Mouse (Mus musculus) hindlimb bud, embryonic 11.5 days (tissue): ENCODE data around the gene Ccl25.

Experiments used
- DNase-seq: peaks from one replicate; pipeline ENCODE4 v3.0.0-alpha.2; 2012; ENCODE audit warnings: low read depth, low spot score; ENCODE audit errors: extremely low spot score

Ccl25 gene

DNA sequence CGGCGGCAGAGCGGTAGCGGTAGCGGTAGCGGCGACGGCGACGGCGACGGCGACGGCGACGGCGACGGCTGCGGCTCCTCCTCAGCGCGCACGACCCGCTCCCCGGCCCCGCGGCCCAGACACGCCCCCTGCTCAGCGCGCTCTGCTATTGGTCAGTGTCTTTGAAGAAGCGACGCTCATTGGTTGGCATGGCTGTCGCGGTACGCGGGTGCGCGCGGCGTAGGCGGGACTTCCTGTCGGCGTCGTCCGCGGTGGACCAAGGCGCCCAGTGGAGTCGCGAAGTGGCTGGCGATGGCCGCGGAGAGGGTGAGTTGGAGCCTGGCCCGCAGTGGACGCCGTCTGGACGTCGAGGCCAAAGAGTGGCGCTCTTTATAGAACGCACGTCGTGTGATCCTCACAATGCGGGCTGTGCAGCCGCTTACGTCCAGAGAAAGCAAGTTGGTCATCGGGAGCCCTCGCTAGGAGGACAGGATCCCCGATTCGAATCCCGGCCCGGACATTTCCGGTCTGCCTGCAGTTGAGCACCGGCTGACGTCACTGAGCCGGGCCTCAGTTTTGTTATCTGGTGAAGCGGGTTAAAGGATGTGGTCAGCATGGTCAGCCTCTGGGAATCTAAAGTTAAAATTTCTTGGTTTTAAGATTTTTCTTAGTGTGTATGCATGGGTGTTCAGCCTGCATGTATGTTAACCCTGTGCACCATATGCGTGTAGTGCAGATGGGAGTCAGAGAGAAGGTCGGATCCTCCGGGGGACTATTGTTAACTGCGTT, at the start of gene Ccl25, which contains the start of gene Elavl1:
Gene Ccl25 (plus strand): TSS at position 228 of the 768 bp plus-strand sequence.
Gene Elavl1 (minus strand): TSS at position 431 of the 768 bp plus-strand sequence.
- peak; percentile 84 for DNase-seq

DNA sequence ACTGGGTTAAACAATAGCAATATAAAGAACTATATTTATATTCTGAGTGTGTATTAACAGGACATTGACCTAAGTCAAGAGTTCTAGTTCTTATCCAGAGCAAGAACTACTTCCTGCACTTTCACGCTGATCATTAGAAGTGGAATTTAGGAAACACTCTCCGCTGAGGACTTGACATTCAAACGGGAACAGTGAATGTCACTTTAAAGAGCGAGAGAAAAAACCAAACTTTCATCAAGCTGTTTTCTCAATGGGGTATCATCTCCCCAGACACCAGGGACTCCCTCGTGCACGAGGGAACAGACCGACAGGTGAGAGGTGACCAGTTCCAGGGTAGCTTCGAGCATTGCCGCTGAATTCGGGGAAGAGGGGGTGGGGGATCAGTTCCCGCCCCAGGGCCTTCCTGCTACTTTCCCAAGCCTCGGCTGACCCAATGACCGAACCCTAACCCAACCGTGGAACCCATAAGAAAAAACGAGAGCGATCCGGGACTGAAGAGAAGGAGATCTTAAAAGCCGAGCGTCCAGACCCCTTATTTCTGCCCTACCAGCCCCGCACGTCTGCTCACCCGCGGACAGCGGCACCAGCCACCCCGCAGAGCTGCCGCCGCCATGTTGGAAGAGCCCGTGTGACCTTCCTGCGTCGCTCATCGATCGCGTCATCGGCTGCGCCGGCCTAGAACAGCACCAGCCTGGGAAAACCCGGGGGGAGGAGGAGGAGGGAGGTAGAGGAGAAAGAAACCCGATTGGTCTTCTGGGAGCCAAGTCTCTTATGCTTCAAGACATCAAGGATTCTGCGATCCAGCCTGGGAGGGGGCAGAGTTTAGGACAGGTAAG, 49.5 kb upstream of the Ccl25 start, which contains the start of gene Timm44:
Gene Timm44 (minus strand): TSS at position 639 of the 836 bp plus-strand sequence.
- DNase-seq: peak; percentile 94

DNA sequence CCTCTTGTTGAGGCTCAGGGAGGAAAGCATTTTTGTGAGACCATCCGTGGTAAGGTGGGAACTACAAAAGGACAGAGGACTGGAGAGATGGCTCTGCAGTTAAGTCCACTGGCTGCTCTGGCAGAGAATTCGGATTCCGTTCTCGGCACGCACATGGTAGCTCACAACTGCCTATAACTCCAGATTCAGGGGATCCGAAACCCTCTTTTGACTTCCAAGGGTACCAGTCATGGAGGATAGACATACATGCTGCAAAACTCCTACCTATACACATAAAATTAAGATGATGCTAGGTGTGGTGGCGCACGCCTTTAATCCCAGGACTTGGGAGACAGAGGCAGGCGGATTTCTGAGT, 48.9 kb upstream of the Ccl25 start:
- no peak for DNase-seq

DNA sequence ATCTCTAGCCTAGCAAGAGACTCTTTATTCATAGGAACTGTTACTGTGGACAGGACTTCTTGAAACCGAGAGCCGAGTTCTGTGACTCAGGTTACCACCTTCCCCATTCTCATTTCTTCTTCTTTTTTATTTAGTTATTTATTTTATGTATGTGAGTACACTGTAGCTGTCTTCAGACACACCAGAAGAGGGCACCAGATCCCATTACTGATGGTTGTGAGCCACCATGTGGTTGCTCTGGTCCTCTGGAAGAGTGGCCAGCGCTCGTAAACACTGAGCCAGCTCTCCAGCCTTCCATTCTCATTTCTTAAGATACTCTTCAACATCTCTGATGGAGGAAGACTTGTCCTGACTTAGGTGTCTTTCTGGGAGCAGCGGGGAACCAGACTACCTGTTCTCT, 32.3 kb upstream of the Ccl25 start:
- DNase-seq: no peak

DNA sequence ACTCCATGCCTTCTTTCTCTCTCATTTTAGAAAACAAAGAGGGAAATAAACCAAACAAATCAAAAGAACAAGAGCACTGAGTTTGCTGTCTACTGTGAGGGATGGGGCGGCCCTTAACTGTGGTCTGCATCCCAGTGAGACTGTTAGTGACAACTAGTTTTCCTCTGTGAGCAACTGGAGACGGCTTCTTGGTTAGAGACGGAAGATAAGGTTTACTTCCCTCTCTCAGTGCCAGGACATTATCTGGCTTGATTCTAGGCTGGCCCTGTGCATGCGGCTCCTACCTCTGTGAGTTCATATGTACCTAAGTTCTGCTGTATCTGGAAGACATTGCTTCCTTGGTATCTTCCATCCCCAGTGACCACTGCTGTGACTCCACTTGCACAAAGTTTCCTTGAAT, 27.2 kb upstream of the Ccl25 start:
- no peak for DNase-seq

DNA sequence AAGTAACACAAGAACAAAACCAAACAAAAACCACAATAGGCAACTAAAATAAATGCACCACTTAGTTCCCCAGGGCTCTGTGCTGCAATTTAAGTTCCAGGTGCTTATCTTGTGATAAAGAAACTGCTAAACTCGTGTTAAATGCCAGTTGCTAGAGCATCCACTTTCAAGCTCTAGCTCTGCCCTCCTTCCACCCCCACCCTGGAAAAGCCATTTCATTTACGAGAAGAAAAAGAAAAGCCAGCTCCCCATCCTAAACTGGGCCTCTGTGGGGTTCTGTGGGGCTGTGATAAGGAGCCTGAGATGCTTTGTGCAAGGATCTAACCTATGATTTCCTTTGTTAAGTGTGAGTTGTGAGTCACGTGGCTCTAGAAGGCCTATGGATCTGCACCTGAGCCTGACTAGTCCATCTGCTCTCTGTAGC, 20.9 kb upstream of the Ccl25 start:
- no peak for DNase-seq

DNA sequence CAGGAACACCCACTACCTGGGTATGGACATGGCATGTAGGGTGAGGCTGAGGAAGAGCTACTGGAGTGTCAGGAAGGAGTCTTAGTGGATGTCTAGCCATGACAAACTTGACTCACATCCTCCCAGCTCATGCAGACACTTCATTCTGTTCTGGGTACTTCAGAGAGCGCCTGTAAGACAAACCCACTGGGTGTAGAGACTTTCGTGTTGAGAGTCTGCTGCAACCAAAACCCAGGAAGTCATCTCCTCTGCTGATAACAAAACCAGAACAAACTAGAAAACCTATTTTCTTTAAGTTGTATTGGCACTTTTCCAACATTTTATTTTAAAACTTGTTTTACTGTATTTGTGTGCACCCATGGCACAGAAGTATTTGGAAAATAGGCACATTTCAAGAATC, 19.2 kb upstream of the Ccl25 start:
- DNase-seq: no peak

DNA sequence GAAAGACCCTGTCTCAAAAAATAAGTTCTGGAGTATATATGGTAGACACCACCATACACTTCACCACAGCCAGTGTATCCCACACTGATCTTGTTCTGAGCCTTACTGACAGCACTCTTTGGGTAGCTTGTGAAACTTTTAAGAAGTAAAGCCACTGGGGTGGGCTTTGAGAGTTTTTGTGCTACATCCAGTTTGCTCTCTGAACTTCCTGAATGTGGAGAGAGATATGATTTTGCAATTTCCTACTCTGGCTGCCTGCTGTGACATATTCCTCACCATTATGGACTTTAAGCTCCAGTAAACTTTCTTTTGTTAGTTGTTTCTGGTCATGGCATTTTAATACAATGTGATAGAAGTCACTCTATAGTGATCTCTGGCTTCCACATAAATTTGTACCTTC, 12.9 kb upstream of the Ccl25 start:
- no peak for DNase-seq

DNA sequence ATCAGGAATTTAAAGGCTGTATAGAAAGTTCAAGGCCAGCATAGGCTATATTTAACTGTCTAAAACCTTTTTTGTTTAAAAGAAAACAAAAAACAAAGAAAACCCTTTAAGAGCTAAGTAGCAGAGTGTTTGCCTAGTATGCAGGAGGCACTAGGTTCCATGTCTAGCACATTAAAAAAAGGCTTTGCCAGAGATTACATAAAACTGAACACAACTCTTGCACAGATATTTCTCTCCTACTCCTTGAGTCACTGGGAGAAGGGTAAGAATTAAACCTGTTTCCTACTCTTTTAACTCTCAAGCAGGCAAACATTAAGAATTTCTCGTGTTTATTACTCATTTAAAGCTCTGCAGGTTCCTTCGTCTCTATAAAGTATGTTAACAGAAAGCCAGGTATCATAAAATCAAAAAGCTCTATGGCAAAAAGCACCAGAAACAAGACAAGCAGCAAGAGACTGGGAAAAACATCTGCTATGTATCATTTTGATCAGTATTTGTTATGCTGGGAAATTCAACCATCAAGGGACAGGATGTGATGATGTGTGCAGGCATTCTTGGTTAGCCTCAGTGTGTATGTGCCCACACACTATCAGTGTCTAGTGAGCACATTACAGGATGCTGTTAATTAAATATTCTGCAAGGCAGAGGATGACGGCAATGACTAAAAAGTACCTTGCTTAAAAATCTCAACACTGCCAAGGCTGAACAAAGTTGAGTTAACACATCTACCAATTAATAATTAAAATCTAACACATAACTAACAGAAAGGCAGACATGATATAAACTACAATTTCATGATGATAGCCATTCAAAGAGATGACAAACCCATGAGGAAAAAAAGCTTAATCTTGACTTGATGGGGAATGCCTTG, 11.5 kb upstream of the Ccl25 start:
- DNase-seq: no peak

DNA sequence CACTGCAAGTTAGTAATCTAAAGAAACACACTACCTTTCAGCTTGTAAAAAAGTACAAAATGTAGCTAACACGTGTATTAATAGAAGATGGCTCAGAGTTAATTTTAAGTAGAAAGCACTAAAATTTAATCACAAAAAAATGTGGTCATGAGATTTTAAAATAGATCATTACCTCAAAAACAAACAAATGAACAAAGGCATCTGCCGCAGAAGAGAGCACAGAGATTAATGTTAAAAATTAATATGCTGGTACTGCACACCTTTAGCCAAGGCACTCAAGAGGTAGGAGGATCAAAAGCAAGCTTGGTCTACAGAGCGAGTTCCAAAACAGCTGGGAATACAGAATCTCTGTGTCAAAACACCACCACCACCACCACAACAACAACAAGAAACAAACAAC, 10.2 kb upstream of the Ccl25 start:
- DNase-seq: no peak

DNA sequence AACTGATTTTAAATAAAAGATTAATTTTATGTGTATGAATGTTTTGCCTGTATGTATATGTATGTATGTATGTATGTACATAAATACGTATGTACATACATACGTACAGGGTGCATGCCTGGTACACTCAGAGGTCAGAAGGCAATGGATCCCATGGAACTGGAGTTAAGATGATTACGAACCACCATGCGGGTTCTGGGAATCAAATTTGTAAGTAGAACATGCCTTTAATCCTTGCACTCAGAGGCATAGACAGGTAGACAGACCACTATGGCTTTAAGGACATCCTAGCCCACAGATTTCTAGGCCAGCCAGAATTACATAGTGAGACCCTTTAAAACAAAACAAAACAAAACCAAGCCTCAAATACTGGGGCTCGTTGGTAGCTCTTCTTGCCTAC, 6.9 kb upstream of the Ccl25 start:
- DNase-seq: no peak

DNA sequence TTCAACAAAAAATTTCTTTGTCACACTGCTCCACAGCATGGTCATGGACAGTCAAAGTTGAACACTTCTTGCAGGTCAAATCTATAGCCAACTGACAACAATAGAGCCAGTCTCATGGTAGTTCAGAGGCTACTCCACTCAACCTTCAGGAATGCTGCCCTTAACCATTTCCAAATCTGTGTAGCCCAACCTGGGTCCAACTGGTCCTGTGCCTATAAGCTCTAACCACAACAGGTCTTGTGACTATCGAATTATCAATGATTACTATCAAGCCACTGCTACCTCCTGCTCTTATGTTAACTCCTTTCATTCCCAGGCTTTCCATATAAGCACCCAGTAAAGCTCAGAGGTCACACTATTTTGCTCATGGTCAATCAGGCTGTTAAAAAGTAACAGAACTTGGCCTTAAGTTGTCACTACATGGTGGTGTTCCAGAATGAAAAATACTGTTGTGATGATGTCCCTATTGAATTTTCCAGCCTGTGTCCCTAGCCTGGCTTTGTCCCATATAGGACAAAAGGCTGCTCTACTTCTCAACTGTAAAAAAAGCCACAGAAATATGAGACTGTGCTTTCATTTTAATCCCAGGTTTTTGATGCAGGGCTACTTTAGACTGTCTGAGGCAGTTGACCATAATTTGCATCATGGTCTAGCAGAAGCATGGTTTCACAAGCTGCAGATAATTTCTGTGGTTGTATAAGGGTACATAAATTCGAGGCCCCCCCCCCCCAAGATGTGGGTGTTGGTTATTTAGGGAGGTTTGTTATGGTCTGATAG, 6.0 kb upstream of the Ccl25 start:
- DNase-seq: no peak

DNA sequence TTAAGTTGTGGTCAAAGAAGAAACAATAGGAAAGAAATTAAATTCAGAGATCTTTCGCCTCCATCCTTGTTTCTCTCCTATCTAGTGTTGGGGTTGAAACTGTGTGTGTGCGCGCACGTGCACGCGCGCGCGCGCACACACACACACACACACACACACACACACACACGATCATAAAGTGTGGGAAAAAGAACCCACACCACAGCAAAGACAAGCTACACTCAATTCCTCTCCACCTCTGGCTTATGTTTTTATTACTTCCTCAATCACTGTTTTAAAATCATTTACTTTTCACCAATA, 5.5 kb upstream of the Ccl25 start:
- DNase-seq: no peak

DNA sequence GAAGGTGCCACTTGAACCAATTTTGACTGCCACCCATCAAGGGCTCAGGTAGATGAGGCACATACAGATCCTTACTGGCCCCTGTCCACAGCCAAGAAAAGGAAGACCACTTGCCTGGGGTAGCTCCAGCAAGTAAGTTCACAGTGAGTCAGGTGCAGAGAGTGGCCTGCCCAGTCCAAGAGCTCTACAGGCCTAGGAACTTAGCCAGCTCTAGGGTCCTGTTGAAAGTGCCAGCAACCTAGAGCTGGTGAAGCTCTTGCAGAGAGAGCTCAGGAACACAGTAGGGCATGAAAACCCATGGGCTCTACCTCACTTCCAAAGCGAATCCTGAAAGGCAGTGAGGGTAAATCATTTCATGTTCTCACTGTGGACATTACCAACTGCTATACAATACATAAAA, 4.6 kb upstream of the Ccl25 start:
- DNase-seq: no peak

DNA sequence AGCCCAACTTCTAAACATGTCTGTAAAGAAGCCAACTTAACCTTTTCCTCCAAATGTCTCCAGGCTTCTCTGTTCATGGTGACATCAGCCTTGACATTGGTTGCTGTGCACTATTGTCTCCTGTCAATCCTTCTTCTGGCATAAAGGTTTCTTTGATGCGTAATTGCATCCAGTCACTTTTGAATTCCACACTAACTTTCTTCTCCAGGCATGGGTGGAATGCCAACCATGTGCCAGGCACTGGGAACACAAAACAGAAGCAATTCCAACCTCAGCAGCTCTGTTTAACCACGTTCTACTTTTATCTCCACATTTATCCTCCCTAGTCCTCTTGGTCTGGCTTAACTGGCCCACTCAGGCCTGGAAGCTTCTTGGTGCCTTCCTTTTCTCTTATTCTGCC, 4.0 kb upstream of the Ccl25 start:
- DNase-seq: no peak

DNA sequence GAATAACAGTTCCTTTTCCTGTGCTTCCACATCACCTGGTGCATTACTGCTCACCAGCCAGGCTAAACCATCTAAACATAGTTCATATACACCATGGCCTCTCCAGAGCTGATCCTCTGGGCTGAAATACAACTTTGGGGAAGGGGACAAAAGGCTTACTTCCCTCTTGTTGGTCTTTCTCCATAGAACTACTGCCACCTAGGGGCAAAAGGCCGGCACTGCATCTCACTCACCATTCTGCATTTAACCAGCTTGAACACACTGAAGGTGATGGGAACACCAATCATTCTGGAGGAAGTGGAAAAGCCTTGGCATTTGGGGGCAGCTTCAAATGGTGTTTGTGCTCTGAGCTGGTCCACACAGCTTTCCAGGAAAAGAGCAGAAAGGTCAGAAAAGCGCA, 2.5 kb upstream of the Ccl25 start:
- DNase-seq: peak; percentile 88

DNA sequence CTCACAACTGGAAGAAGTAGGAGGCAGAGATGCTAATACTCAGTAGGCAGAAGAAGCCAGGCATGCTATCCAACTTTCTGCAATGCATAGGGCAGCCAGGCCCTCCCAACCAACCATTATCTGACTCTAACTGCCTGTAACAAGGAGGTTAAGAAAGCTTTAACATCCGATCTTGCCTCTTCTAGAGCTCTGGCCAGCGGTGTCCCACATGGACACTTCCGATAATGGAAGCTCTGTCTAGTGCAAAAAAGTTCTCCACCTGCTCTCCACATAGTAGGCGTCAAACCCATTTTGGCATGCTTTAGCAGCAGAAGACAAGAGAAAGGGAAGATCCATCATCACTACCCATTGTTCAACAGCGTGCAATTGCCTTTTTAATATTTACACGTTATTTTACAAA, 1.1 kb upstream of the Ccl25 start:
- DNase-seq: no peak

DNA sequence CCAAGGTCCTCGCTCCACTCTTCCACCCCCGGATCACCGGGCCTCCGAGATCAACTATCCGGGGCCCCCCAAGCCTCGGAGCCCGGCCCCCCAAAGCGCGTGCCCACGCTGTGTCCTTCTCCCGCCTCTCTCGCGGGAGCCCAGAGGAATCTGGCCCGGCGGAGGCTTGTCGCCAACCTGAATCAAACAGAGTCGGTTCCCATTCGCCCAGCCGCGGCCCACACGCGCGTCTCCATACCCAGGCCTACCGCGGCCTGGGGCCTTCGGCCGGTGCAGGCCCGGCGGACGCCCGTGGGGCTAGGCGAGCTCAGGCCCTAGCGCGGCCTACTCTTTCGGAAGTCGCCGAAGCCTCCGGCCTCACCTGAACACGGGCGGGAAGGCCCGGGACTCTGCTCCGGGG, 485 bp upstream of the Ccl25 start:
- no peak for DNase-seq

DNA sequence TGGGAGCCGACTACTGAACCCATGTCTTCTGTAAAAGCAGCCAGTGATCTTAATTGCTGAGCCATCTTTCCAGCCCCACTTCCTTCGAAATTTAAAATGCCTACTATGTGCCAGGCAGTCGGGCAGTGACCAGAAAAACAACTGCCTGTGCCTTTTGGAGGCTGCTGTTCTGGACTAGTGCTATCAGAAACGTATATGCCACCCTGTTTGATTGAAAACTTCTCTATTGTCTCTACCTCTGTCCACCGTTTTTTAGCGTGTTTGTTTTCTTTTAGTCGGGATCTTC, 684 bp downstream of the Ccl25 start:
- DNase-seq: no peak

DNA sequence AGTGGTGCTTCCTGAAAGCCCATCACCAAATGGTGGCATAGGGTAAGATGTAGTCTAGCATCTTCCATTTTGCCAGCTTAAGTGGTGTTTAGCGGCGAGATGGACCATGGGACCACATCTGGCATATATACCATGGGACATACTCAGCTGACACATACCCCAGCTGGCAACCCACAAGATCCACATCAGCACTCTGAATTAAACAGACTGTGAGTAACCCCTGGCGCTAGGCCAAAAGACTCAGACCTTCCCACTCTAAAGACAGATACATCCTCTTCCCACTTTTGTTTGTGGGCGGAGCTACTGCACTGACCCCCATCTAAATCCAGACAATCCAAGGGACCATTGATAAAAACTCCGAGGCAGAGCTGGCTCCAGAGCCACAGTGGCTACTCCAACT, 4.0 kb downstream of the Ccl25 start:
- no peak for DNase-seq

DNA sequence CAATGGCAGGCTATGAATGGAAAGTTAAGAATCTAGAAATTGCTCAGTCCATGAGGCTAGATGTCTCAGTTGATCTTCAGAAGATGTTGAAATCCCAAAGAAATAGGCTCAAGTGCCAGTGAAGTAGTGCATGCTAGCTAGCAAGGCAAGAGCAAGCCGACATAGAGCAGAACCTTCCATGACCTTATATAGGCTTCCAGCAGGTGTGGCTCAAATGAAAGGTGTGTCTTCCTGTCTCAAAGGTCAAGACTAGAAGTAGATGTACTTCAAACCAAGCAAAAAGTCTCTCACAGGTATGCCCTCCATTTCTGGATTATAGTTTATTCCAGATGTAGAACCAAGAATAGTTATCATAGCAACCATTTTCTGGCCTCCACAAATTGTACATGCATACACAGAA, 9.0 kb downstream of the Ccl25 start:
- DNase-seq: no peak
